Mouse (Mus musculus) liver, adult 2 months (tissue): Measurements from ENCODE around the gene Ptprn2. TPM values are rescaled to one million over a fixed set of nuclear protein-coding genes. Genes with fewer than 3 reads are reported as not detected.

Experiments
- DNase-seq: peaks from one replicate; pipeline ENCODE4 v3.0.0-alpha.2; 2011; ENCODE audit warnings: low read depth, low spot score; ENCODE audit errors: extremely low read depth
- H3K27ac ChIP-seq: fragments of 200-500 bp; replicated peaks from 2 replicates; pipeline ENCODE4 v1.5.1; 2012; ENCODE audit warnings: low read depth, mild to moderate bottlenecking, control low read depth, inconsistent platforms, low read length; ENCODE audit not compliant: insufficient read depth
- H3K27me3 ChIP-seq: fragments of 200-500 bp; 2 replicates; pipeline ENCODE4 v1.6.1; 2012; ENCODE audit warnings: mild to moderate bottlenecking, moderate library complexity, low read length, inconsistent platforms; ENCODE audit not compliant: control insufficient read depth, insufficient read depth
- H3K36me3 ChIP-seq: fragments of 200-500 bp; 2 replicates; pipeline ENCODE4 v1.6.1; 2012; ENCODE audit warnings: low read length, inconsistent platforms; ENCODE audit not compliant: control insufficient read depth, insufficient read depth
- H3K4me1 ChIP-seq: fragments of 200-500 bp; 2 replicates; pipeline ENCODE4 v1.6.1; 2011; ENCODE audit warnings: low read length; ENCODE audit not compliant: control insufficient read depth, insufficient read depth
- H3K4me3 ChIP-seq: fragments of 200-500 bp; 2 replicates; pipeline ENCODE4 v1.5.1; 2011; ENCODE audit warnings: low read depth, mild to moderate bottlenecking, control low read depth, low read length, moderate library complexity; ENCODE audit not compliant: insufficient read depth
- H3K79me2 ChIP-seq: fragments of 200-500 bp; 2 replicates; pipeline ENCODE4 v1.6.1; 2012; ENCODE audit warnings: inconsistent platforms, mild to moderate bottlenecking, low read length, moderate library complexity; ENCODE audit not compliant: control insufficient read depth, insufficient read depth
- H3K9ac ChIP-seq: fragments of 200-500 bp; 2 replicates; pipeline ENCODE4 v1.6.1; 2012; ENCODE audit warnings: low read depth, mild to moderate bottlenecking, control low read depth, inconsistent platforms, low read length
- CTCF ChIP-seq: fragments of 200-500 bp; IDR thresholded peaks from 2 replicates; pipeline ENCODE4 v1.5.1; 2011; ENCODE audit warnings: low read depth, low read length, control low read depth
- POLR2A ChIP-seq: fragments of 200-500 bp; IDR thresholded peaks from 2 replicates; pipeline ENCODE4 v1.6.1; 2011; ENCODE audit warnings: low read length, control low read depth; ENCODE audit not compliant: insufficient read depth; ENCODE audit errors: extremely low read depth
- WGBS: fragments of 180-500 bp; shearing (Covaris S2); methylation state at CpG from one replicate; pipeline ENCODE4 v1.1.7; 2018; 5-methylcytosine and 5-hydroxymethylcytosine counted together
- polyA plus RNA-seq: library from polyadenylated mRNA; depleted of rRNA; stranded (reverse); fragments of >200 nt; gene quantifications from 2 replicates; pipeline ENCODE4 v1.2.3, GENCODE M21; 2012
- total RNA-seq: library from RNA; depleted of rRNA; stranded (reverse); fragments of >200 nt; gene quantifications from 2 replicates; pipeline ENCODE4 v1.2.3, GENCODE M21; 2014

Gene Ptprn2
- total and polyA plus RNA-seq, 2 experiments: 0.06 TPM; not detected in 1

DNA sequence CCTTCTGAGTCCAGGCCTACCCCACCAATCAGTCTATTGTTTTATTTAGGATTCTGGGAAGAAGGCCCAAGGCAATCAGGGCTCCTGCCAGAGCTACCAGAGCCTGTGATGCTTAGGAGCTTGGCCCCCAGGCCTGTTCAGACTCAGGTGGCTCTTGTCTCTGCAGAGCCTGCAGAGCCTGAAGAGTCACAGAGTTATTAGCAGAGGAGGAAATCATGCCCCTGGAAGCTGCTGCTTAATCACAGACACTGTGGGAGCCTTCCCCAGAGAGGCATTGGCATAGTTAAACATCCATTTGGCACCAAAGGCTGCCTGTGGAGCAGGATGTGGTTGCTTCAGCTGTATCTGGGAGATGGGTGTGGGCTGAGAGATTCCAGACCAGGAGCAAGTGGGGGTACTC is 30.3 kb downstream of the Ptprn2 start:
- H3K27me3 ChIP-seq: no peaks in the 10 kb centered on the region
- H3K4me3 ChIP-seq: no peak overlapping the region
- no peaks in the 10 kb centered on the region for H3K79me2 ChIP-seq
- no peak overlapping the region for H3K27ac ChIP-seq
- H3K4me1 ChIP-seq: no peaks in the 10 kb centered on the region
- no peaks in the 10 kb centered on the region for H3K36me3 ChIP-seq
- no peak for TF ChIP-seq CTCF
- no peak for TF ChIP-seq POLR2A
- H3K9ac ChIP-seq: no peak overlapping the region
- no peak for DNase-seq

DNA sequence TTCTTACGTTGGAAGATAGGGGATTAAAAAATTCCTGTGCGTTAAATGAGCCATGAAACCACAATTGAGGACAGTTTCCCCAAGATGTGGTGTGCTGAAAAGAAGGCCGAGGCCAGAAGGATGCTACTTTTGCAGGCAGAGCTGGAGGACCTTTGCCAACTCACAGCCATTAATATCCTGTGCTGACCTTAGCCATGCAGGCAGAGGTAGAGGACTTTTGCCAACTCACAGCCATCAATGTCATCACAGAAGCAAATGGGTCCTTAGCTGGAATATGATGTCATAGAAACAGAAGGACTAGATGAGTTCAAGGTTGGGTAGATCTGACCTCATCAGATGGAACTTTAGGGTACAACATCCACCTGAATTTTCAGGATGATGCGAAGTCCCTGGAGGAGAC is 43.3 kb downstream of the Ptprn2 start:
- H3K27me3 ChIP-seq: no peaks in the 10 kb centered on the region; the same call in 1 of the 2 replicates
- WGBS: 83% methylated on average over 4 of the region's 4 CpGs
- no peak for DNase-seq

DNA sequence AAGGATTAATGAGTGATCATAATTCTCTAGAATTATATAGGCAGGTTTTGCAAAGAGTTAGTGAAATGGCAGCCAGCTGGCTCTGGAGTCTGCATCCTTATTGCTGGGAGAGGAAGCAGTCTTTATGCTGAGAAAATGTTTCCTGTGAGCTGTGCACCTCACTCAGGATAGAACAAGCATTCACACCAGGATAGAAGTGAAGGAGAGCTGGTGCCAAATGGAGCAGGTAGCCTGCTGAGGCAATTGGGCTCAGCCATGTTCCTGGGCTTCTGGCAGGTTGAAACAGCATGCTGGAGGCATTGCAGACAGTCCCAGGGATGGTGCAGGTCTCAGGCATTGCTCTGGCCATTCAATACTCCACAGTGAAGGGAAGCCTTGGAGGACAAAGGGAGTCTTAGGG is 47.8 kb downstream of the Ptprn2 start:
- H3K79me2 ChIP-seq: no peaks in the 10 kb centered on the region
- no peaks in the 10 kb centered on the region for H3K4me1 ChIP-seq
- no peak for TF ChIP-seq CTCF
- TF ChIP-seq POLR2A: no peak
- H3K27ac ChIP-seq: no peak overlapping the region
- no peak for DNase-seq
- no peak overlapping the region for H3K9ac ChIP-seq
- no peak overlapping the region for H3K4me3 ChIP-seq
- no peaks in the 10 kb centered on the region; the same call in 1 of the 2 replicates for H3K27me3 ChIP-seq
- no peaks in the 10 kb centered on the region for H3K36me3 ChIP-seq

More for the DNA sequence above, 43.3 kb downstream of the Ptprn2 start:
- no peaks in the 10 kb centered on the region for H3K79me2 ChIP-seq
- no peak for TF ChIP-seq CTCF
- TF ChIP-seq POLR2A: no peak
- no peak overlapping the region for H3K9ac ChIP-seq
- H3K4me1 ChIP-seq: no peaks in the 10 kb centered on the region
- H3K27ac ChIP-seq: no peak overlapping the region
- no peak overlapping the region for H3K4me3 ChIP-seq
- no peaks in the 10 kb centered on the region for H3K36me3 ChIP-seq

DNA sequence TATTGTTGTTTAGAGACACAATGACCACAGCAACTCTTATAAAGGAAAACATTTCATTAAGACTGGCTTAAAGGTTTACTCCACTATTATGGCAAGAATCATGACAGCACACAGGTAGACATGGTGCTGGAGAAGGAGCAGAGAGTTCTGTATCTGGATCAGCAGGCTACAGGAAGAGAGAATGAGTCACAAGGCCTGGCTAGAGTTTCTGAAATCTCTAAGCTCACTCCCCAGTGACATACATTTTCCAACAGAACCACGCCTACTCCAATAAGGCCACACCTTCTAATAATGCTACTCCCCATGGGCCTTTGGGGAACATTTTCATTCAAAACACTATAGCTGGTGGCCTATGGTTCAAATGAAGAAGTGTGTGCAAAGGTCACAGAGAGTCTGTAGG is 53.8 kb downstream of the Ptprn2 start:
- no peak for DNase-seq
- no peaks in the 10 kb centered on the region for H3K27me3 ChIP-seq
- no peak overlapping the region for H3K9ac ChIP-seq
- peaks cover 3% of the 10 kb centered on the region for H3K4me1 ChIP-seq
- H3K36me3 ChIP-seq: no peaks in the 10 kb centered on the region
- H3K79me2 ChIP-seq: no peaks in the 10 kb centered on the region
- no peak overlapping the region for H3K4me3 ChIP-seq
- WGBS: 93% methylated on average over 1 of the region's 1 CpGs
- TF ChIP-seq POLR2A (no peak), CTCF (no peak)
- no peak overlapping the region for H3K27ac ChIP-seq

DNA sequence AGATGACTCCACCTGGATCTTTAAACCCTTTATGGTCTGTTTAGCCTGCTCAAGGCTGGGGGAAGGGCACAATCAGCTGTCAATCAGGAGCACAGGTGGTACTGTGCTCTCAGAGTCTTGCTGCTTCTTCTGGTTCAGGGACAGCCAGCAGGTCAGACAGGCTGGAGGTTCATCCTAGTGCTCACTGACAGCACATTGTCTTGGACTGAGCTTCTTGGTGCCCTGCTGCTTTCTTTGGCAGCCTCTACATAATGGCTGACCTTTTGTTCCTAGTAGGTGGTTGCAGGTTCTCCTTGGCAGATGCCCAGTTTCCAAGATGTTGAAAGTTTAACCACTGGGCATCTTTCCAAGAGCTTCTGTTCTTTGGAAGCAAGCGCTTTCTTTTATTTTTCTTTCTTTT is 55.1 kb downstream of the Ptprn2 start:
- TF ChIP-seq CTCF (no peak), POLR2A (no peak)
- Histone ChIP-seq H3K27me3 (no peaks in the 10 kb centered on the region), H3K36me3 (no peaks in the 10 kb centered on the region), H3K79me2 (no peaks in the 10 kb centered on the region), H3K4me3 (no peak overlapping the region), H3K4me1 (peaks cover 3% of the 10 kb centered on the region), H3K9ac (no peak overlapping the region), H3K27ac (no peak overlapping the region)
- peak; percentile 87 for DNase-seq
- 40% methylated on average over 1 of the region's 1 CpGs for WGBS

DNA sequence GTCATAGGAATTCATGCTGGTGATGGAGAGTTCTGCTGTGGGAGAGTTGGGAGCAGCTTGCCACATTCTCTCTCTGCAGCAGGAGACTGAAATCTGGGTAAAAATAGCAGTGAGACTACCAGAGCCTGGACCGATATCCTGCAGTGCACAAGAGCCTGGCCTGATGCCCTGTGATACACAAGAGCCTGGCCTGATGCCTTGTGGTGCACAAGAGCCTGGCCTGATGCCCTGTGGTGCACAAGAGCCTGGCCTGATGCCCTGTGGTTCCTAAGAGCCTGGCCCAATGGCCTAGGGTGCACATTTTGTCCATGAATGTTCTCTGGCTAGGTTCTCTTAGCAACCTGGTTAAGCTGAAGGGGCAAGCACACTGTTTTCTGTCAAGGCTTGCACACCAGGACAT is 64.5 kb downstream of the Ptprn2 start:
- Histone ChIP-seq H3K36me3 (no peaks in the 10 kb centered on the region), H3K79me2 (no peaks in the 10 kb centered on the region), H3K4me3 (no peak overlapping the region), H3K9ac (no peak overlapping the region), H3K4me1 (no peaks in the 10 kb centered on the region), H3K27me3 (no peaks in the 10 kb centered on the region), H3K27ac (no peak overlapping the region)
- TF ChIP-seq CTCF (no peak), POLR2A (no peak)
- WGBS: 17% methylated on average over 1 of the region's 1 CpGs
- peak; percentile 43 for DNase-seq
